Mouse (Mus musculus): ENCODE measurements around the gene Ccr7. TPM values are rescaled to one million over a fixed set of nuclear protein-coding genes. Genes with fewer than 3 reads are reported as not detected.

Ccr7 gene
- polyA plus RNA-seq, 1 experiment from 2014 or later: 0.08 TPM

DNA sequence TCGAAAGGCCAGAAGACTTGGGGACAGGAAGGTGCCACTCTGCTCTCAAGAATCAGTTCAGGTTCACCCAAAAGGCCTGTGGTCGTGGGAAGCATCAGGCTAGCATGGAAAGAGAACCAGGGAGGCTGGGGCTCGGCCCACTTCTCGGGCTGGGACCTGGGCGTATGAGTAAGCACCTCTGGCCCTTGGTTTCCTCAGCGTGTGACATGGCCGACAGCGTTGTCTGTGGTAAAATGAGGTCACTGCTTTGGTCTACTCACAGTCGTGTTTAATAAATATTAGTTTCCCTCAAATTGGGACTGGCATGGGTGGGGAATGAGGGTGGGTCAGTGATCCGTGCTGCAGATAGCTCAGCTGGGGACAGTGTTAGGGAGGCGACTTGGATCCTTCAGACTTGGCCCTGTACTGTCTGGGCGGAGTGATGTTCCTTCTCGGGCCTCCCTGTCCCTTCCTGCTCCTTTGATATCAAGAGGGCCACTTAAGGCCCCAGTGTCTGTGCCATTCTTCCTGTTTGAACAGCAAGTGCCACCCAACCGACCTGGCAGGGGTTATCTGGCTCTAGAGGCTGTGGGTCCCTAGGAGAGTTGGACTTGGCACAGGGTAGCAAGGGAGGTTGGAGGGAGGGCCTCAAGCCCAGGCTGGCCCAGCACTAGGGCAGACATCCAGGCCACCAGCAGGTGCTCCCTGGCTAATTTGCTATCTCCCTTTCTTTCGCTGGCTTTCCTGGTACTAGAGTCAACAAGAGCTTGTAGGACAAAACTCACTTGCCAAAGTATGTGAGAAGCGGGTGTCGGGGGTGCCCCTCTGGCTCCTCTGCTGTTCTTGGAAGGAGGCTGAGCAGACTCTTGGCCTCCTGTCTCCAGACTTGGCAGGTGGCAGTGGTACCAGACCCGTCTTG is 26.8 kb downstream of the Ccr7 start:
- no peak for DNase-seq (ENCODE audit: low spot score)
- no peak overlapping the region for H3K9ac ChIP-seq (ENCODE audit: low read depth, low read length)
- no peak for ATAC-seq (replicated peaks; ENCODE audit: low FRiP score, low read depth)
- H3K4me3 ChIP-seq (replicated peaks; ENCODE audit: low read depth, low read length): no peak overlapping the region
- no peak for TF ChIP-seq CTCF (IDR thresholded peaks at IDR 0.05; ENCODE audit: low read depth)
- no peaks in the 10 kb centered on the region for H3K36me3 ChIP-seq (ENCODE audit: insufficient read depth, low read length)
- no peak overlapping the region for H3K4me2 ChIP-seq (ENCODE audit: low read length)
- WGBS: 78% methylated on average over 18 of the region's 18 CpGs
- no peaks in the 10 kb centered on the region for H3K27me3 ChIP-seq (ENCODE audit: insufficient read depth, low read length)
- peak overlapping the region; percentile 77; the same call in 1 of the 2 replicates for H3K27ac ChIP-seq
- H3K4me1 ChIP-seq (replicated peaks; ENCODE audit: insufficient read depth, low read length): peaks cover 13% of the 10 kb centered on the region
- H3K9me3 ChIP-seq (replicated peaks; ENCODE audit: low read length): no peaks in the 10 kb centered on the region

DNA sequence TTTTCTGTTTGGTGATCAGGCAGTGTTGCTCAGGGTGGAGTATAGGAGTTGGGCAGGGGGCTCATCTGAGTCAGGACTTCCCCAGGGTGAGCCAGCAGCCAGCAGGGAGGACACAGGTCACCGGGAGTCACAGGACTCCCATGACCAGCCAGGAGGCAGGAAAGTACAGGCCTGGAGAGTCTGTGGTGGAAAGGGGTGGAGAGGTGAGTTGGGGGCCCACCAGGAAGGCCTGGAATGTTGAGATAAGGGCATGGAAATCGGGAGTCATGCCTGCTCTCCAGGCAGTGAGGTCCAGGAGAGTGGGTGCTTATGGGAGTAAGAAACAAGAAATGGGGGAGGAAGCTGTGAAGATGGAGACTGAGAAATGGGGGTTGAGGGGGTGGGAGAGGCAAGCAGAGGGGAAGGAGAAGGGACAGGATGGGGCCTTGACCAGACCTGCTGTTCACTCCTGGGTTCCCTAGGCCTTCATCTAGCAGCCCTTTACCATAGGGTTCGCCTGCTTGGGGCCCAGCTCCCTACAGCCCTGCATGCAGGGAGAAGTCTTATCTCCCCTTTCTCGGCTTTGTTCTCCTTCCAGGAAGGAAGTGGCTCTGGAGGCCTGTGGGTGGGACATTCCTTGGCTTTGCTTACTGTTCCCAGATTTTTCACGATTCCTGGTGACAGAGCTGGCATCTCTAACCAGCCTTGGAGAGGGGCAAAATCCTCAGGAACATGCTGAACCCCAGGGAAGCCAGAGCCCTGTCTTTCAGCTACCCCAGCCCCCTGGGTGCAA is 28.2 kb downstream of the Ccr7 start:
- Histone ChIP-seq H3K4me1 (replicated peaks; ENCODE audit: insufficient read depth, low read length) (peaks cover 13% of the 10 kb centered on the region), H3K9ac (ENCODE audit: low read depth, low read length) (0 out of 2 replicates have a peak overlapping the region, but pooled peaks have one; percentile 18), H3K36me3 (ENCODE audit: insufficient read depth, low read length) (no peaks in the 10 kb centered on the region), H3K27ac (peak overlapping the region; percentile 77), H3K4me2 (ENCODE audit: low read length) (no peak overlapping the region), H3K27me3 (ENCODE audit: insufficient read depth, low read length) (no peaks in the 10 kb centered on the region), H3K4me3 (replicated peaks; ENCODE audit: low read depth, low read length) (no peak overlapping the region), H3K9me3 (replicated peaks; ENCODE audit: low read length) (no peaks in the 10 kb centered on the region)
- ATAC-seq (replicated peaks; ENCODE audit: low FRiP score, low read depth): no peak
- WGBS: 24% methylated on average over 5 of the region's 5 CpGs
- no peak for TF ChIP-seq CTCF (IDR thresholded peaks at IDR 0.05; ENCODE audit: low read depth)
- peak; percentile 62 for DNase-seq (ENCODE audit: low spot score)

DNA sequence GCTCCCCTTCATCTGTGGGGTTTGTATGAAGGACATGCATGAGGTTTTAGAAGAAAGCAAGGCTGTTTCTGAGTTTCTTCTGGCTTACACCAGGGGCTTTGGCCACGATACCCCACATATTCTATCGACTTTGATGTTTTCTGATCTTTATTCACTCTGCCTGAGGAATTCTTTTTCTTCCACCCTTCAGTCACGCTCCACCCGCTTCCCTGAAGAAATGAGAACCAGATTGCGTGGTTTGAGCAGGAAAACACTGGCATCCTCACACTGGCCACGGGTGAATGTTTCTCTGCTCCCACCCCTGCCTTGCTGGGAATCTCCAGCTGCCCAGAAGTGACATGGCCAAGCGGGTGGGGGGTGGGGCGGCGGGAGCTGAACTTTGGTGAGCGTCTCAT is 30.2 kb downstream of the Ccr7 start:
- Histone ChIP-seq H3K27me3 (ENCODE audit: insufficient read depth, low read length) (no peaks in the 10 kb centered on the region), H3K9me3 (replicated peaks; ENCODE audit: low read length) (no peaks in the 10 kb centered on the region), H3K27ac (no peak overlapping the region), H3K9ac (ENCODE audit: low read depth, low read length) (0 out of 2 replicates have a peak overlapping the region, but pooled peaks have one; percentile 1), H3K4me1 (replicated peaks; ENCODE audit: insufficient read depth, low read length) (peaks cover 21% of the 10 kb centered on the region), H3K36me3 (ENCODE audit: insufficient read depth, low read length) (no peaks in the 10 kb centered on the region), H3K4me2 (ENCODE audit: low read length) (no peak overlapping the region), H3K4me3 (replicated peaks; ENCODE audit: low read depth, low read length) (no peak overlapping the region)
- WGBS: 39% methylated on average over 10 of the region's 10 CpGs
- ATAC-seq (replicated peaks; ENCODE audit: low FRiP score, low read depth) (no peak), DNase-seq (ENCODE audit: low spot score) (no peak)
- TF ChIP-seq CTCF (IDR thresholded peaks at IDR 0.05; ENCODE audit: low read depth): no peak

DNA sequence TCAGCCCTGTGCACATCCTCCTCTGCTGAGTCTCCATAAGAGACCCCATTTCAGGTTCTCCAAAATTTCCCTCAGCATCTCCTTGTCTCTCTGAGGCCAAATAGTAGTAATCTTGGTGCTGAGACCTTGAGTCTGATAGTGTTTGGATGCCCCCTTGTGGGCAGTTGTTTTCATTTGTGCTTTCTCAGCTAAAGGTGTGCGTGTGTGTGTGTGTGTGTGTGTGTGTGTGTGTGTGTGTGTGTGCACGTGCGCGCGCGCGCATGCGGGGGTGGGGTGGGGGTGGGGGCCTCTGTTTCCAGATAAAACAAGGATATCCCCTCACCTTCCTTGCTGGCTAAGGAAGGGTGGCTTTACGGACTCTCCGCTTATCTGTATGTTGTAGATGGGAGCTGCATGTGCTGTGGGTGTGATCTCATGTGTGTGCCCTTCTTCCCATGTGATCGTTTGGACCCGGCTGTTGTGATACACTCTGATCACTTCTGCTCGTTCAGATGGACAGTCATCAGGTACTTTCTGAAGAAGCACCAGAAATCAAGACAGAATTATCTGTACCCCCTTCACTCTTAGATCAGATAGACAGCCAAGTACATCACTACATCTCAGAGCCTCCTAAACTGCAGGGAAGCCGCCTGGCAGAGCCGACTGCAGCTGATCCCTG is 30.8 kb downstream of the Ccr7 start:
- Histone ChIP-seq H3K36me3 (ENCODE audit: insufficient read depth, low read length) (no peaks in the 10 kb centered on the region), H3K4me1 (replicated peaks; ENCODE audit: insufficient read depth, low read length) (peaks cover 21% of the 10 kb centered on the region), H3K9me3 (replicated peaks; ENCODE audit: low read length) (no peaks in the 10 kb centered on the region), H3K9ac (ENCODE audit: low read depth, low read length) (no peak overlapping the region), H3K4me3 (replicated peaks; ENCODE audit: low read depth, low read length) (no peak overlapping the region), H3K27ac (no peak overlapping the region), H3K27me3 (ENCODE audit: insufficient read depth, low read length) (no peaks in the 10 kb centered on the region), H3K4me2 (ENCODE audit: low read length) (no peak overlapping the region)
- 39% methylated on average over 15 of the region's 15 CpGs for WGBS
- no peak; the same call in 1 of the 2 replicates for ATAC-seq (replicated peaks; ENCODE audit: low FRiP score, low read depth)
- DNase-seq (ENCODE audit: low spot score): peak; percentile 71
- TF ChIP-seq CTCF (IDR thresholded peaks at IDR 0.05; ENCODE audit: low read depth): peak; percentile 70

DNA sequence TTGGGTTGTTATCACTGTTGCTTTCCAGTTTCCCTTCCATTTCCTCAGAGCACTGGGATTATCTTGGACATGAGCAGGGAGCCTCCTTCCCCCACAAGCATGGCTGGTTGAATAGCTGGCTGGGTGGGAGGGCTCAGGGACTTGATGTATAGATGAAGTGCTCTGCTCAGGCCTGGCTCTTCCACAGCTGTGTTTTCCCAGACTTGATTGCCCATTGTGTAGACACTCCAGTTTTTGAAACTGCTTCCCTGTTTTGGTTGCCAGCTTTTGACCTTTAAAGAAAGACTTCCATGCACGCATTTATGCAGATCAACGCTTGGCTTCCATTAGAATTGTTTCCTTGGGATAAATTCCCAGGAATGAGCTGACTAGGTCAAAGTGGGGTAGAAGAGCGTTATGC is 32.2 kb downstream of the Ccr7 start:
- H3K27me3 ChIP-seq (ENCODE audit: insufficient read depth, low read length): no peaks in the 10 kb centered on the region
- H3K27ac ChIP-seq: no peak overlapping the region
- H3K4me3 ChIP-seq (replicated peaks; ENCODE audit: low read depth, low read length): no peak overlapping the region
- no peaks in the 10 kb centered on the region for H3K9me3 ChIP-seq (replicated peaks; ENCODE audit: low read length)
- no peak for DNase-seq (ENCODE audit: low spot score)
- no peak overlapping the region for H3K9ac ChIP-seq (ENCODE audit: low read depth, low read length)
- 68% methylated on average over 3 of the region's 3 CpGs for WGBS
- H3K4me2 ChIP-seq (ENCODE audit: low read length): no peak overlapping the region
- H3K4me1 ChIP-seq (replicated peaks; ENCODE audit: insufficient read depth, low read length): peaks cover 21% of the 10 kb centered on the region
- ATAC-seq (replicated peaks; ENCODE audit: low FRiP score, low read depth): no peak
- H3K36me3 ChIP-seq (ENCODE audit: insufficient read depth, low read length): no peaks in the 10 kb centered on the region
- TF ChIP-seq CTCF (IDR thresholded peaks at IDR 0.05; ENCODE audit: low read depth): no peak

DNA sequence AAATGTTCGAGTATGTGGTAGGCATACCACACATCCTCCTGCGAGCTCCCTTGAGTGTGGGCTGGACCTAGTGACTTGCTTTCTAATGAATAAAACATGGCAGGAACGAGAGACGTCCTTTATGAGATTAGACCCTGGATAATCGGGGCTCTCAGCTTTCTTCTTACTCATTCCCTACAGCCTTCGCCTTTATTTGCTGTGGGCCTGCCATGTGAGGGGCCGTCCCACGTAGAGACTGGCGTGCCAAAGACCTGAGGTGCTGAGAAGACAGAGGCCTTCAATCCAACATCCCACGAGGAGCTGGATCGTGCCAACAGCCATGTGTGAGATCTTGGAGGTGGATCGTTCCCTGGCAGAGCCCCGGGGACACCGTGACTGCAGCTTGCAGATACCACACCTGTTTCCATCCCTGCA is 33.7 kb downstream of the Ccr7 start:
- no peaks in the 10 kb centered on the region for H3K9me3 ChIP-seq (replicated peaks; ENCODE audit: low read length)
- no peak for DNase-seq (ENCODE audit: low spot score)
- no peak overlapping the region for H3K4me2 ChIP-seq (ENCODE audit: low read length)
- no peak overlapping the region for H3K9ac ChIP-seq (ENCODE audit: low read depth, low read length)
- peaks cover 11% of the 10 kb centered on the region for H3K4me1 ChIP-seq (replicated peaks; ENCODE audit: insufficient read depth, low read length)
- no peak overlapping the region for H3K27ac ChIP-seq
- H3K36me3 ChIP-seq (ENCODE audit: insufficient read depth, low read length): no peaks in the 10 kb centered on the region
- no peak overlapping the region for H3K4me3 ChIP-seq (replicated peaks; ENCODE audit: low read depth, low read length)
- ATAC-seq (replicated peaks; ENCODE audit: low FRiP score, low read depth): no peak
- no peak for TF ChIP-seq CTCF (IDR thresholded peaks at IDR 0.05; ENCODE audit: low read depth)
- 62% methylated on average over 14 of the region's 14 CpGs for WGBS
- no peaks in the 10 kb centered on the region for H3K27me3 ChIP-seq (ENCODE audit: insufficient read depth, low read length)
